Mouse (Mus musculus): ENCODE data around the gene Cenpb.

GRCm38 (mm10) chr2:131186343-131186742 is 6.5 kb upstream of the Cenpb start:
- no peak for TF ChIP-seq CTCF (IDR thresholded peaks at IDR 0.05; ENCODE audit: low read depth)
- TF ChIP-seq EP300 (IDR thresholded peaks at IDR 0.05; ENCODE audit: low read depth) = no peak
